Mouse (Mus musculus): ENCODE results near the gene Mbd4. TPM values are rescaled to one million over a fixed set of nuclear protein-coding genes. Genes with fewer than 3 reads are reported as not detected.
"Not testable (repeated sequence)": the region's sequence is repeated elsewhere in the genome, so short reads cannot be mapped to it uniquely, and the experiment has no call there.

Gene Mbd4
- total RNA-seq (2014; fragmentation: Nextera tagmentation): 25.2 and 31.1 TPM in 2 replicates
- total RNA-seq (2017): 16.5 and 22.9 TPM in 2 replicates

DNA sequence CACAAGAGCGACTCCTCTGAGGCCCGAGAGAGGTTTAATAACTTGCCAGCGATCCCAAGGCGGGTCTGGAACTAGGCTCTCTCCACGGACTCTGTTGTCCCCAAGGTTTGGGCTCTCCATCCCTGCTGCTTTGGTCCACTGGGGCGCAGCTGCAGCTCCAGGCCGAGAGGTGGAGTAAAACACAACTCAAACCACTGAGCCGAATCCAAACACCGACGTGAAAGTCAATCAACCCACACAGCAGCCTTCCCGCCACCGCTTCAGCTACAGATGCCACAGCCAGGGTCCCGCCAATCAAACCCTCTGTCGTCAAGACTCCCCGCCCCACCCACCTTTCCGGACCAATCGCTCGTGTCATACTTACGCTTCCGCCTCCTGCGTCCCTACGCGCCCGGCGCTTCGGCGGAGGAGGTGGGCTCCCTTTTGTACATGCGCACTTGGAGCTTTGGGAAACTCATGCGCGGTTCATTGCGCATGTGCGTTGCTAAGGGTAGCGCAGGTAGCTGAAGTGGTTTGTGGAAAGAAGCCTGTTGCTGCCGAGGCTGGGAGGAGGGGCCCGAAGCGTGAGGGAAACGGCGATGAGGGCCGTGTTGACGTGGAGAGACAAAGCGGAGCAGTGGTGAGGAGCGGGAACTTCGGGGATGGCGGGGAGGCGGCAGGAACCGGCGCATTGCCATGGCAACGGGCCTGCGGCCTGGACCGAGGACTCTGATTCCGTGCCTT, at the start of gene Mbd4, which contains the start of gene Ift122:
Gene Mbd4 (minus strand): TSS at position 281 of the 723 bp plus-strand sequence.
Gene Ift122 (plus strand): TSS at position 380 of the 723 bp plus-strand sequence.
- peak; percentile 96 for ATAC-seq (replicated peaks; ENCODE audit: poor library complexity, severe bottlenecking)

DNA sequence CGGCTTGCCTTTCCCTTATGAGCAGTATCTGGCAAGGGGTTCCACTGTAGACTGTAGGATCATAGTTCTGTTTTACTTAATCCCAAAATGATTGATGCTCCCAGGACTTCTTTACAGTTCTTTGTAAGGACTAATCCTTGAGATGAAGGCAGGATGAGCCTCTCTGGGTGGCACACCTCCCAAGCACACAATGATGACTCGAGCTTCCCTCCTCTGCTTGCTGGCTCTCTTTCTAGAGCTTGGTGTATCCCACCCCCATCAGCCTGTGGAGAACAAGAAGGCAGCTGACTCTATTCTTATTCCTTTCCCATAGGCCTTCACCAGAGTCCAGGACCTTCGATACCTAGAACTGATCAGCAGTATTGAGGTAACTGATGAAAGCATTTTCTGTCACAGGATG, 49.4 kb upstream of the Mbd4 start:
- ATAC-seq (replicated peaks; ENCODE audit: poor library complexity, severe bottlenecking): no peak

DNA sequence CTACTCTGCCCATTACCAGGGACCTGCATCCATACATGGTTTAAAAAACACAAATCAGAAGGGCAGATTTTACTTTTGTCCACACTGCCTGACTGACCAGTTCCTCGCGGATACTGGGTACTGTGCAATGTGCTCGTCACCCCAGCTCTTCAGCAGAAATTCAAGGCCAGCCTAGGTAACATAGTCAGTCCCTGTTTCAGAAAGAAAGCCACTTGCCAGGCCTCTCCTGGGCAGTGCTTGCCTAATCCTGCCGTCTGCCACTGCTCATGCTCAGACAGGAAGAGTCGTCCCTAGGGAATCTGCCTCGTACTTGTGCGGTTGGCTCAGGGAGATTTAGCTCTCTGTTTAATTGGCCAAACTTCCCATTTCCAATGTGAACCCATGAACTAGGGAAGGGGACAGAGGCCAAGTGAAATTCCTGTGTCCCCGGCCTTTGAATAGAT, 48.3 kb upstream of the Mbd4 start:
- no peak for ATAC-seq (replicated peaks; ENCODE audit: poor library complexity, severe bottlenecking)

DNA sequence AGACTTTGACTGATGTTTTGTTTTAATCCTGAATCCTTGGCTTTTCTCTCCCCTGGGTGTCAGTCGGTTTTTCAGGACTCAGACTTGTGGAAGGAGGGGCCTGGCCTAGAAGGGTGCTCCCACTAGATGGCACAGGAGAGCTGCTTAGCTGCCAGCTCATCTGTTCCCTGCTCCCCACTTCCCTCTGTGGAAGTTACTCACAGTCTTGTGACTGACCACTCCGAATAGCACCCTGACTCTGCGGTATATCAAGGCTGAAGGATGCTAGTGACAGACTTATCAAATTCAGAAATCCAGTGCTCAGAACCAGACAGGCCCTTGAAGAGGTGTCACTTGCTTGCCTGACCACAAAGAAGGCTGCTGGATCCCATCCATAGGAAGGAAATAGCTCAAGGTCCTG, 47.9 kb upstream of the Mbd4 start:
- peak; percentile 83 for ATAC-seq (replicated peaks; ENCODE audit: poor library complexity, severe bottlenecking)

DNA sequence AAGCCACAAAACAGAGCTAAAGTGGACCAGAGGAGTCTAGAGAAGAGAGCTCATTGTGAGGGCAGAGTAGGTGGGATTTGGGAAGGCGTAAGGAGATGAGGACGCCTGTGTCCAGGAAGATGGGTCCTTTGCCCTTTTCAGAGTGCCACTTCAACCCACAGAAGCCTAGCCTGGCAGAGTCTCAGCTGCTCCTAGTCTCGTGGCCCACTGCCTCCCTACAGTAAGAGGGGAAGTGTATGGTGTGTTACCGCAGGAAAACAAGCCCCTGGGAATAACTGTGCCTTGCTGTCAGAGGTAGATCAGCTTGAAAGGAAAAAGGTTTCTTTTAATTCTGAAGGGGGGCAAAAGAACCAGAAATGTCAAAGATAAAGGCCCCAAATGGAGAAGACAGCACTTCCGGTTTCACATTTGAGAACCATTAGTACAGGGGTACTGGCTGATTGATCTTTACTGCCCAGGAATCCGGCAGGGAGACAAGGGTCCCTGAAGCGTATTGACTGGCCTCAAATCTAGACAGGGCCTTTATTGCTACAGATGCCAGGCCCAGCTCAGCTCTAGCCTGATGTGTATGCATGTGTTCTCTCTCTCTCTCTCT, 44.9 kb upstream of the Mbd4 start:
- ATAC-seq (replicated peaks; ENCODE audit: poor library complexity, severe bottlenecking): no peak

- peak; percentile 71 for ATAC-seq (replicated peaks; ENCODE audit: poor library complexity, severe bottlenecking)
Measured at GRCm38 (mm10) chr6:115897117-115897516, 43.9 kb upstream of the Mbd4 start.

- no peak for ATAC-seq (replicated peaks; ENCODE audit: poor library complexity, severe bottlenecking)
Measured at GRCm38 (mm10) chr6:115896346-115896745, 43.2 kb upstream of the Mbd4 start.

- ATAC-seq (replicated peaks; ENCODE audit: poor library complexity, severe bottlenecking): no peak
Measured at GRCm38 (mm10) chr6:115892363-115892762, 39.2 kb upstream of the Mbd4 start.

DNA sequence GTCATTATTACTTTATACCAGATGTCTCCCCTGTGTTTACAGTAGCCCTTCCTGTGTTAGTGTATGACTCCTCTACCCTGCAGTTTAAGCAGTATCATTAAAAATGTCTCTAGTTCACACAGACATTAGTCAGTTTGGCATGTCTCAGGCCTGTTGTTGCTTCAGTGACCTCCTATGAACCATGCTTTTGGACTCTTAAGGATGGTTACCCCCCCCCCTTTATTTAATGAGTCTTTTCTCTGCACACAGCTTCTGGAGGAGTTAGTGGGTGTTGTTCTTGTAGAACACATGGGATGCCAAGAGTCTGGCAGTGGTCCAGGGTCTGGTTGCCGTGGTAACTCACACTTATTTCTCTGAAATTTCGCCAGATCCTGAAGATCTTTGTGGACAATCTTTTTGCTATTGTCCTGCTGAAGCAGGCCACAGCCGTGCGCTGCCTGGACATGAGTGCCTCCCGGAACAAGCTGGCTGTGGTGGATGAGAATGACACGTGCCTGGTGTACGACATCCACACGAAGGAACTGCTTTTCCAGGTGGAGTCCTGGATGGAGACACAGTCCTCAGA, 38.4 kb upstream of the Mbd4 start:
- ATAC-seq (replicated peaks; ENCODE audit: poor library complexity, severe bottlenecking): no peak

GRCm38 (mm10) chr6:115891061-115891460, 37.9 kb upstream of the Mbd4 start:
- ATAC-seq (replicated peaks; ENCODE audit: poor library complexity, severe bottlenecking): no peak

DNA sequence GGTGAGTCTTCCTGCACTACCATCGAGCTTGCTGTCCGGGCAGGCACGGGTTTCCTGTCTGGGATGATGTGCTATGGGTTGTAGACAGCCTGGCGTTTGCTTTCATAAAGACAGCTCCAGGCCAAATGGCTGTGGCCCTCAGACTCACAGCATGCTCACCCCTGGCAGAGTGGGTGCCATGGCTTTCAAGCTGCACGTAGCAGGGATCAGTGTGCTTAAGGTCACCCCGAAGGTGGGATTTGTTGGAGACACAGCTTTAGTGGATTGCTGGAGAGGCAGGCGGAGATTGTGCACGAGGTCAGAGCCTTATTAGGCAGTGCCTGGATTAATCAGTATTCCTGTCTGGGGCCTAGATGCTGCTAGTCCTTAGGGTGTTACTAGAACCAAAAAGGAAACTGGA, 37.4 kb upstream of the Mbd4 start:
- no peak for ATAC-seq (replicated peaks; ENCODE audit: poor library complexity, severe bottlenecking)

GRCm38 (mm10) chr6:115888296-115888695, 35.1 kb upstream of the Mbd4 start:
- ATAC-seq (replicated peaks; ENCODE audit: poor library complexity, severe bottlenecking): peak; percentile 41; the same call in 1 of the 2 replicates

- peak; percentile 80 for ATAC-seq (replicated peaks; ENCODE audit: poor library complexity, severe bottlenecking)
Measured at GRCm38 (mm10) chr6:115886894-115887293, 33.7 kb upstream of the Mbd4 start.

- ATAC-seq (replicated peaks; ENCODE audit: poor library complexity, severe bottlenecking): no peak
Measured at GRCm38 (mm10) chr6:115884018-115884417, 30.8 kb upstream of the Mbd4 start.

DNA sequence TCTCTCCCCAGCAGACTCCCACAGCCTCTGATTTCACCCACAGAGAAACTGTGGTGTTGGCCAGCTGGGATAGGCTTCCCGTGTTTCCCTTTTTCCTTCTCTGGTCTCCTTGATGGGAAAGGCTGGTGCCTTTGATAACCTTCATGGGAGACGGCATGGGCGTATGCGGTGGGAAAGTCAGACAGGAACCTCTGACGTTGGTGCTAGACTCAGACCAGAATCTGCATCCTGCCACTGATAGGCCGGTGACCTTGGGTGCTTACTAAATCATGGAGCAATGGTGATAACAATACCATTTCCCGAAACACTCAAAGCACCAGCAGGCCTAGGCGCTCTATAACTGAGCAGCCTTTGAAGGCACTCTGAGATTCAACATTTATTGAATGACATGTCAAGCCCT, 27.6 kb upstream of the Mbd4 start:
- no peak for ATAC-seq (replicated peaks; ENCODE audit: poor library complexity, severe bottlenecking)

- peak; percentile 71 for ATAC-seq (replicated peaks; ENCODE audit: poor library complexity, severe bottlenecking)
Measured at GRCm38 (mm10) chr6:115879736-115880135, 26.6 kb upstream of the Mbd4 start.

DNA sequence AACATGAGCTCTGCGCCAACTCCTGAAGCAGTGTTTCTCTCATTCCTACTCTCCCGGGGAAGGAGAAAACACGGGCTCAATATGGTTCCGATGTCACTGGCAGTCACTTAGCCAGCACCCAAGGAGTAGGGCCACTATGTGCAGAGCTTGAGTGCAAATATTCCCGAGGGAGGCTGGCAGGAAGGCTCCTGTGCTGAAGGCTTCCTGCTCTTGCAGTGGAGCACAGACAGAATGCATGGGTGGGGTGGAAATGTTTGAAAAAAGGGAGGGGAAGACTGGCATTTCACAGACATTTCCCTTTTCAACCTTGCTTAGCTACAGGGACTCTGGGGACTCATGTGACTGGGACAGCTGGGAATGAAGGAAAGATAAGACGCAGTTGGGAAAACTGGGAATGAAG, 25.5 kb upstream of the Mbd4 start:
- ATAC-seq (replicated peaks; ENCODE audit: poor library complexity, severe bottlenecking): no peak

- peak; percentile 48; the same call in 1 of the 2 replicates for ATAC-seq (replicated peaks; ENCODE audit: poor library complexity, severe bottlenecking)
Measured at GRCm38 (mm10) chr6:115877239-115877638, 24.1 kb upstream of the Mbd4 start.

GRCm38 (mm10) chr6:115871318-115871717, 18.1 kb upstream of the Mbd4 start:
- ATAC-seq (replicated peaks; ENCODE audit: poor library complexity, severe bottlenecking): not testable (repeated sequence)

- ATAC-seq (replicated peaks; ENCODE audit: poor library complexity, severe bottlenecking): not testable (repeated sequence)
Measured at GRCm38 (mm10) chr6:115867157-115867556, 14.0 kb upstream of the Mbd4 start.

DNA sequence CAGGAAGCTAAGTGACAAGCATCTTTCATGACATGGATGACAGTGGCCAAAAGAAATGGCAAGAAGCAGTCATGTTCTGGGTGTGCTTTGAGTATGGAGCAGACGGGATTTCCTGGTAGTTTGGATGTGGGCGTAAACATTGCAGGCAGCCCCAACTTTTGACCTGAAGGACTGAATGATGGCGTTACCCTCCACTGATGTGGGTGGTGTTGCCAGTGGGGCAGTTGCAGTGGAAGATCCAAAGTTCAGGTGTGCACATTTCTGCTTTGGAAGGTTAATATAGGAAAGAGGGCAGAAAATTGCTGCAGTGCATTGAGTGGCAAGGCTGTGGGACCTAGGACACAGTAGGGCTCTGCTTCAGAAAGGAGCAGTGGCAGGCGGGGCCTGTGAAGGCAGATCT, 12.1 kb upstream of the Mbd4 start:
- no peak for ATAC-seq (replicated peaks; ENCODE audit: poor library complexity, severe bottlenecking)

Data from granulocyte monocyte progenitor cell, adult 5-6 weeks (primary cell).